Comparison of ENCODE assay signal across 9 mouse cellular contexts in genomic region chr9:97344767-97345297, GRCm38 (mm10). TPM values are rescaled to one million over a fixed set of nuclear protein-coding genes. Genes with fewer than 3 reads are reported as not detected.
DNase-seq lines count a peak whose midpoint lies in the region; ATAC-seq and TF ChIP-seq lines count a peak whose summit lies in the region.
"Had no signal": no experiment of that assay in that cellular context is flagged by ENCODE, and none has a peak within 500 bp of the region (broad histone marks: within the 10 kb centered on the region; RNA-seq: fewer than 3 reads in every experiment).

No protein-coding gene starts in this region.

- no peak overlapping the region for H3K9ac ChIP-seq in forebrain, postnatal 0 days

- no peak overlapping the region for H3K4me3 ChIP-seq in forebrain, postnatal 0 days (ENCODE audit: low read depth, low read length)

- WGBS in forebrain, postnatal 0 days, result 24% methylated on average over 12 of the region's 12 CpGs

- H3K9me3 ChIP-seq in forebrain, postnatal 0 days (ENCODE audit: low read length), result 0 out of 2 replicates have a peak, but pooled peaks cover 3% of the 10 kb centered on the region

- no peaks in the 10 kb centered on the region for H3K36me3 ChIP-seq in forebrain, postnatal 0 days (ENCODE audit: insufficient read depth)

- H3K4me2 ChIP-seq in forebrain, postnatal 0 days (ENCODE audit: low read depth), result no peak overlapping the region

- peak; percentile 70 for ATAC-seq in forebrain, postnatal 0 days
- ATAC-seq in CD4-positive, CD25-positive, alpha-beta regulatory T cell, adult 4 months, result no peak
- ATAC-seq in activated CD4-positive, CD25-positive, alpha-beta regulatory T cell, adult 4 months, result no peak

- no peak overlapping the region for H3K27ac ChIP-seq in forebrain, postnatal 0 days (ENCODE audit: low read depth, low read length)

- no peaks in the 10 kb centered on the region; the same call in 1 of the 2 replicates for H3K4me1 ChIP-seq in forebrain, postnatal 0 days (ENCODE audit: insufficient read depth)

- H3K27me3 ChIP-seq in forebrain, postnatal 0 days (ENCODE audit: insufficient read depth, low read length), result no peaks in the 10 kb centered on the region

- no peak for TF ChIP-seq CTCF in forebrain, postnatal 0 days (IDR thresholded peaks at IDR 0.05; ENCODE audit: low read depth)

- DNase-seq in layer of hippocampus, postnatal 10 days (ENCODE audit: low spot score in 2 of 2), result peak; percentile 43 to 46
- no peak for DNase-seq in layer of hippocampus, adult 9-10 months (ENCODE audit: low spot score)
- DNase-seq in forebrain, postnatal 0 days, result peak; percentile 74
- DNase-seq in kidney, postnatal 25 days, result peak; percentile 79 to 80
- DNase-seq in lung, postnatal 14 days, result peak; percentile 51
- no peak for DNase-seq in adrenal gland, postnatal 25 days

RNA-seq across cellular contexts. Expression of gene Trim42, which starts 24.9 kb away (rescaled TPM):
- not detected for total RNA-seq in layer of hippocampus, postnatal 10 days (2021)
- total RNA-seq in forebrain, postnatal 0 days (2014; rRNA removed), result 0.05 TPM in 1 of 2 replicates, not detected in the other
- not detected in 2 replicates for polyA plus RNA-seq in forebrain, postnatal 0 days (2015; fragmentation: Nextera tagmentation; extraction: Ambion mirVana)
- not detected for polyA plus RNA-seq in CD4-positive, CD25-positive, alpha-beta regulatory T cell, adult 4 months (2017; shearing (Covaris generic))
- not detected for polyA plus RNA-seq in activated CD4-positive, CD25-positive, alpha-beta regulatory T cell, adult 4 months (2017; shearing (Covaris generic))
- total RNA-seq in adrenal gland, postnatal 25 days (2021), result not detected in 2 replicates
- polyA plus RNA-seq: heart, embryonic 14.5 days had no signal

Comparison
In these comparisons a context has a peak if more than half of its experiments do, and no peak if none do; other contexts are left out.
1. DNase-seq: peak in layer of hippocampus, postnatal 10 days (2 of 2), forebrain, postnatal 0 days (single experiment), kidney, postnatal 25 days (2 of 2) and lung, postnatal 14 days (single experiment); none in layer of hippocampus, adult 9-10 months (single experiment) and adrenal gland, postnatal 25 days (single experiment).